Mouse (Mus musculus) neural tube, embryonic 10.5 days (tissue): ENCODE measurements around the gene Gm49721.
"Not testable (repeated sequence)": the region's sequence is repeated elsewhere in the genome, so short reads cannot be mapped to it uniquely, and the experiment has no call there.

Experiments
- DNase-seq: peaks from one replicate; pipeline ENCODE4 v3.0.0-alpha.2; 2017; ENCODE audit warnings: low spot score; ENCODE audit errors: extremely low spot score

Gm49721 gene

GRCm38 (mm10) chr17:6980144-6980543 is 1.4 kb downstream of the Gm49721 start:
- DNase-seq: not testable (repeated sequence)

- not testable (repeated sequence) for DNase-seq
Observed at GRCm38 (mm10) chr17:6986118-6986517, 7.4 kb downstream of the Gm49721 start.

- DNase-seq: not testable (repeated sequence)
Observed at GRCm38 (mm10) chr17:6995504-6995903, 16.8 kb downstream of the Gm49721 start.

- DNase-seq: not testable (repeated sequence)
Observed at GRCm38 (mm10) chr17:6996826-6997225, 18.1 kb downstream of the Gm49721 start.

GRCm38 (mm10) chr17:6997778-6998490 is 19.2 kb downstream of the Gm49721 start:
- not testable (repeated sequence) for DNase-seq

GRCm38 (mm10) chr17:7001790-7002585 is 23.3 kb downstream of the Gm49721 start:
- DNase-seq: not testable (repeated sequence)

- DNase-seq: not testable (repeated sequence)
Observed at GRCm38 (mm10) chr17:7003392-7003791, 24.7 kb downstream of the Gm49721 start.

GRCm38 (mm10) chr17:7005646-7006045 is 26.9 kb downstream of the Gm49721 start:
- DNase-seq: not testable (repeated sequence)

GRCm38 (mm10) chr17:7008885-7009284 is 30.2 kb downstream of the Gm49721 start:
- not testable (repeated sequence) for DNase-seq

- DNase-seq: not testable (repeated sequence)
Observed at GRCm38 (mm10) chr17:7009440-7009839, 30.7 kb downstream of the Gm49721 start.

GRCm38 (mm10) chr17:7009901-7010300 is 31.2 kb downstream of the Gm49721 start:
- DNase-seq: not testable (repeated sequence)

GRCm38 (mm10) chr17:7014190-7014589 is 35.5 kb downstream of the Gm49721 start:
- DNase-seq: not testable (repeated sequence)

- DNase-seq: not testable (repeated sequence)
Observed at GRCm38 (mm10) chr17:7025257-7025656, 46.6 kb downstream of the Gm49721 start, which contains the start of gene Gm1604a. Gene Gm1604a, plus strand, starts transcription at chr17:7025568.

- DNase-seq: not testable (repeated sequence)
Observed at GRCm38 (mm10) chr17:7025764-7026346, 47.2 kb downstream of the Gm49721 start.

GRCm38 (mm10) chr17:7030204-7030603 is 51.5 kb downstream of the Gm49721 start:
- not testable (repeated sequence) for DNase-seq

- DNase-seq: not testable (repeated sequence)
Observed at GRCm38 (mm10) chr17:7030622-7031174, 52.0 kb downstream of the Gm49721 start.

GRCm38 (mm10) chr17:7033192-7034166 is 54.8 kb downstream of the Gm49721 start:
- DNase-seq: not testable (repeated sequence)

GRCm38 (mm10) chr17:7068997-7069539 is 90.4 kb downstream of the Gm49721 start:
- DNase-seq: not testable (repeated sequence)

- not testable (repeated sequence) for DNase-seq
Observed at GRCm38 (mm10) chr17:7069561-7070240, 91.0 kb downstream of the Gm49721 start.
